Mouse (Mus musculus) cerebellum, adult 9-10 months (tissue): ENCODE data around the gene Prmt8.

Source experiments
- DNase-seq: peaks from one replicate; pipeline ENCODE4 v3.0.0; 2022

The Prmt8 gene

GRCm38 (mm10) chr6:127769275-127770156 is at the start of gene Prmt8:
Prmt8 (minus strand) TSS chr6:127769472.
- peak; percentile 42 for DNase-seq

GRCm38 (mm10) chr6:127803046-127803729 is 33.9 kb upstream of the Prmt8 start:
- no peak for DNase-seq

GRCm38 (mm10) chr6:127802211-127802610 is 32.9 kb upstream of the Prmt8 start:
- no peak for DNase-seq

GRCm38 (mm10) chr6:127790023-127790422 is 20.8 kb upstream of the Prmt8 start:
- DNase-seq, result no peak

- no peak for DNase-seq
These were observed 1.5 kb upstream of the Prmt8 start for GRCm38 (mm10) chr6:127770806-127771205.

- peak; percentile 34 for DNase-seq
These were observed 524 bp downstream of the Prmt8 start for GRCm38 (mm10) chr6:127768621-127769274.

- DNase-seq, result peak; percentile 27
These were observed 1.4 kb downstream of the Prmt8 start for GRCm38 (mm10) chr6:127767706-127768493.

- DNase-seq, result peak; percentile 58
These were observed 2.0 kb downstream of the Prmt8 start for GRCm38 (mm10) chr6:127767201-127767705.

GRCm38 (mm10) chr6:127766641-127767200 is 2.6 kb downstream of the Prmt8 start:
- DNase-seq, result peak; percentile 39

- DNase-seq, result peak; percentile 52
These were observed 3.1 kb downstream of the Prmt8 start for GRCm38 (mm10) chr6:127766041-127766604.

- DNase-seq, result no peak
These were observed 3.7 kb downstream of the Prmt8 start for GRCm38 (mm10) chr6:127765573-127765972.

GRCm38 (mm10) chr6:127758264-127758663 is 11.0 kb downstream of the Prmt8 start:
- no peak for DNase-seq

- DNase-seq, result no peak
These were observed 11.6 kb downstream of the Prmt8 start for GRCm38 (mm10) chr6:127757667-127758167.

GRCm38 (mm10) chr6:127756856-127757255 is 12.4 kb downstream of the Prmt8 start:
- DNase-seq, result no peak

- no peak for DNase-seq
These were observed 16.0 kb downstream of the Prmt8 start for GRCm38 (mm10) chr6:127753228-127753627.

- no peak for DNase-seq
These were observed 16.6 kb downstream of the Prmt8 start for GRCm38 (mm10) chr6:127752681-127753080.

GRCm38 (mm10) chr6:127751499-127751898 is 17.8 kb downstream of the Prmt8 start:
- DNase-seq, result no peak

GRCm38 (mm10) chr6:127748793-127749192 is 20.5 kb downstream of the Prmt8 start:
- DNase-seq, result no peak

GRCm38 (mm10) chr6:127742290-127742689 is 27.0 kb downstream of the Prmt8 start:
- no peak for DNase-seq

GRCm38 (mm10) chr6:127741162-127741561 is 28.1 kb downstream of the Prmt8 start:
- DNase-seq, result no peak

- DNase-seq, result no peak
These were observed 28.6 kb downstream of the Prmt8 start for GRCm38 (mm10) chr6:127740711-127741110.
